Mouse (Mus musculus) splenic B cell, adult 2 months (primary cell): ENCODE results near the gene Col18a1.

Source experiments
- DNase-seq: peaks from one replicate; pipeline ENCODE4 v3.0.0-alpha.2; 2011; ENCODE audit warnings: low read depth, low spot score
- H3K27me3 ChIP-seq: 2 replicates; pipeline ENCODE4 v1.6.1; 2012; ENCODE audit warnings: mild to moderate bottlenecking, low read length, moderate library complexity, mixed read lengths; ENCODE audit not compliant: control insufficient read depth, poor library complexity, insufficient read depth, severe bottlenecking
- H3K36me3 ChIP-seq: 2 replicates; pipeline ENCODE4 v1.6.1; 2012; ENCODE audit warnings: mild to moderate bottlenecking, low read length, moderate library complexity, mixed read lengths; ENCODE audit not compliant: control insufficient read depth, poor library complexity, insufficient read depth, severe bottlenecking

The Col18a1 gene

GRCm38 (mm10) chr10:77196676-77197075 lies 30.3 kb upstream of the Col18a1 start:
- Histone ChIP-seq H3K27me3 (no peaks in the 10 kb centered on the region), H3K36me3 (no peaks in the 10 kb centered on the region)
- no peak for DNase-seq

GRCm38 (mm10) chr10:77196115-77196514 lies 29.8 kb upstream of the Col18a1 start:
- H3K27me3 ChIP-seq, result no peaks in the 10 kb centered on the region
- no peak for DNase-seq
- no peaks in the 10 kb centered on the region for H3K36me3 ChIP-seq

GRCm38 (mm10) chr10:77193495-77193894 lies 27.1 kb upstream of the Col18a1 start:
- Histone ChIP-seq H3K36me3 (no peaks in the 10 kb centered on the region), H3K27me3 (no peaks in the 10 kb centered on the region)
- no peak for DNase-seq

- Histone ChIP-seq H3K27me3 (no peaks in the 10 kb centered on the region), H3K36me3 (no peaks in the 10 kb centered on the region)
- no peak for DNase-seq
These were observed 26.4 kb upstream of the Col18a1 start for GRCm38 (mm10) chr10:77192745-77193144.

- H3K36me3 ChIP-seq, result no peaks in the 10 kb centered on the region
- DNase-seq, result no peak
These were observed 24.9 kb upstream of the Col18a1 start for GRCm38 (mm10) chr10:77190967-77191915.

GRCm38 (mm10) chr10:77187427-77187826 lies 21.1 kb upstream of the Col18a1 start:
- Histone ChIP-seq H3K27me3 (no peaks in the 10 kb centered on the region), H3K36me3 (no peaks in the 10 kb centered on the region)
- DNase-seq, result no peak

More at GRCm38 (mm10) chr10:77190967-77191915, 24.9 kb upstream of the Col18a1 start:
- H3K27me3 ChIP-seq, result no peaks in the 10 kb centered on the region

GRCm38 (mm10) chr10:77182804-77183331 lies 16.5 kb upstream of the Col18a1 start:
- DNase-seq, result no peak
- H3K27me3 ChIP-seq, result no peaks in the 10 kb centered on the region
- no peaks in the 10 kb centered on the region for H3K36me3 ChIP-seq

- Histone ChIP-seq H3K36me3 (no peaks in the 10 kb centered on the region), H3K27me3 (no peaks in the 10 kb centered on the region)
These were observed 13.8 kb upstream of the Col18a1 start for GRCm38 (mm10) chr10:77180110-77180509.

GRCm38 (mm10) chr10:77178691-77179090 lies 12.3 kb upstream of the Col18a1 start:
- H3K27me3 ChIP-seq, result no peaks in the 10 kb centered on the region
- DNase-seq, result no peak
- H3K36me3 ChIP-seq, result no peaks in the 10 kb centered on the region

More at GRCm38 (mm10) chr10:77180110-77180509, 13.8 kb upstream of the Col18a1 start:
- DNase-seq, result no peak

GRCm38 (mm10) chr10:77170400-77170799 lies 4.1 kb upstream of the Col18a1 start:
- Histone ChIP-seq H3K27me3 (no peaks in the 10 kb centered on the region), H3K36me3 (no peaks in the 10 kb centered on the region)
- DNase-seq, result no peak

GRCm38 (mm10) chr10:77165318-77165945 lies 916 bp downstream of the Col18a1 start:
- no peak for DNase-seq
- Histone ChIP-seq H3K36me3 (no peaks in the 10 kb centered on the region), H3K27me3 (no peaks in the 10 kb centered on the region)

GRCm38 (mm10) chr10:77164437-77165052 lies 1.8 kb downstream of the Col18a1 start:
- H3K36me3 ChIP-seq, result no peaks in the 10 kb centered on the region
- H3K27me3 ChIP-seq, result no peaks in the 10 kb centered on the region
- DNase-seq, result no peak

GRCm38 (mm10) chr10:77164041-77164436 lies 2.3 kb downstream of the Col18a1 start:
- DNase-seq, result no peak
- Histone ChIP-seq H3K27me3 (no peaks in the 10 kb centered on the region), H3K36me3 (no peaks in the 10 kb centered on the region)

GRCm38 (mm10) chr10:77163392-77163977 lies 2.9 kb downstream of the Col18a1 start:
- H3K36me3 ChIP-seq, result no peaks in the 10 kb centered on the region
- no peak for DNase-seq
- no peaks in the 10 kb centered on the region for H3K27me3 ChIP-seq
